Comparison of ENCODE assay signal across 7 mouse cellular contexts in genomic region chr12:73112326-73113087, GRCm38 (mm10). TPM values are rescaled to one million over a fixed set of nuclear protein-coding genes. Genes with fewer than 3 reads are reported as not detected.
DNase-seq lines count a peak whose midpoint lies in the region; ATAC-seq lines count a peak whose summit lies in the region.

No protein-coding gene starts in this region.

- peak; percentile 70 for DNase-seq in NIH3T3 (ENCODE audit: low read depth)
- peak; percentile 62 for DNase-seq in brain, adult 2 months (ENCODE audit: low read depth, low spot score)
- DNase-seq in heart, postnatal 36 days: peak; percentile 40 to 46
- DNase-seq in layer of hippocampus, postnatal 25 days (ENCODE audit: extremely low spot score in 1 of 2, low spot score in 1 of 2): peak; percentile 17 to 26
- DNase-seq in lung, postnatal 36 days: peak; percentile 37
- peak; percentile 22 for DNase-seq in right cerebral cortex, postnatal 14 days

- H3K27me3 ChIP-seq in forebrain, embryonic 12.5 days: peaks cover 23% of the 10 kb centered on the region

- WGBS in forebrain, embryonic 12.5 days: under 1% methylated on average over 63 of the region's 71 CpGs

- H3K4me3 ChIP-seq in forebrain, embryonic 12.5 days (replicated peaks): peak overlapping the region; percentile 72

- H3K9ac ChIP-seq in forebrain, embryonic 12.5 days: peak overlapping the region; percentile 75

- H3K9me3 ChIP-seq in forebrain, embryonic 12.5 days: no peaks in the 10 kb centered on the region

- H3K4me1 ChIP-seq in forebrain, embryonic 12.5 days: peaks cover 23% of the 10 kb centered on the region

- H3K4me2 ChIP-seq in forebrain, embryonic 12.5 days: peak overlapping the region; percentile 98

- intact Hi-C loops in heart, postnatal 36 days (cut with DNase I): loop anchor here (5.0 kb wide), 3 partner anchors 65 to 340 kb away; no protein-coding TSS in a partner anchor

- H3K27ac ChIP-seq in forebrain, embryonic 12.5 days: peak overlapping the region; percentile 66

- peak; percentile 59 for ATAC-seq in forebrain, embryonic 12.5 days (ENCODE audit: low FRiP score)

- 0 out of 2 replicates have a peak, but pooled peaks cover 4% of the 10 kb centered on the region for H3K36me3 ChIP-seq in forebrain, embryonic 12.5 days (replicated peaks)

RNA-seq across cellular contexts. Expression of gene Six4, which starts 0.7 kb away (rescaled TPM):
- polyA plus RNA-seq in forebrain, embryonic 12.5 days (2016; fragmentation: Nextera tagmentation; extraction: Ambion mirVana): 3.2 and 4.0 TPM in 2 replicates
- 1 to 10 TPM; 4.8 to 6.1 TPM for total RNA-seq in heart, postnatal 36 days (2021)
- under 1 TPM; 0.57 to 0.59 TPM for total RNA-seq in layer of hippocampus, postnatal 25 days (2021)

RNA-seq across cellular contexts. Expression of gene Mnat1, which starts 11.0 kb away (rescaled TPM):
- polyA plus RNA-seq in forebrain, embryonic 12.5 days (2016; fragmentation: Nextera tagmentation; extraction: Ambion mirVana): 26.7 and 28.3 TPM in 2 replicates
- total RNA-seq in heart, postnatal 36 days (2021): 10 to 100 TPM; 16.6 to 20.1 TPM
- total RNA-seq in layer of hippocampus, postnatal 25 days (2021): 10 to 100 TPM; 21.4 to 22.0 TPM

RNA-seq across cellular contexts. Expression of gene Six1, which starts 58.8 kb away (rescaled TPM):
- polyA plus RNA-seq in forebrain, embryonic 12.5 days (2016; fragmentation: Nextera tagmentation; extraction: Ambion mirVana): 8.5 and 11.0 TPM in 2 replicates
- 1 to 10 TPM in 1 of 2 experiments, under 1 TPM in 1; 0.89 to 1.3 TPM for total RNA-seq in heart, postnatal 36 days (2021)
- not detected for total RNA-seq in layer of hippocampus, postnatal 25 days (2021)

Comparison
In these comparisons a context has a peak if more than half of its experiments do, and no peak if none do; other contexts are left out.
1. Peak in every context shown above with its lines: DNase-seq, ATAC-seq, H3K4me3 ChIP-seq and H3K27ac ChIP-seq.